Mouse (Mus musculus): ENCODE measurements around the gene Ptpdc1.
A peak's percentile ranks its signal among the peaks of the same experiment; 100 is the strongest.

Gene Ptpdc1

DNA sequence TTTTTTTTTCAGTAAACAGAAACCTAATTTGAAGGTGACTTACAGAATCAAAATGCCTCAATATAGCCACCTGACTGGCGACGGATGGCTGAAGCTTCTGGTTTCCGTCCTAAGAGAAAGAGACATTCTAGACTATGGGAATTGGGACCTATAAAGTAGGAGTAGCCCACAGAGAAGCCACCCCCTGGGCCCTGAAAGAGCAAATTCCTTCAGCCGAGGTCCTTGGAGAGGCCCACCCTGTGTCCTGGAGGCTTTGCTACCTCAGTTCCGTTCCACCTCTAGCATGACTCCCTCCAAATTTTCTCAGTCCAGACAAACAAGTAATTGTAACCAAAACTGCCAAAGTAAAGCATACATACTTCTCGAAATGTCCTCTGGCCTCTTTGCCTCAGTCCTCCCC, 77.8 kb downstream of the Ptpdc1 start:
- no peak for DNase-seq (ENCODE audit: low spot score in 2 of 2)

DNA sequence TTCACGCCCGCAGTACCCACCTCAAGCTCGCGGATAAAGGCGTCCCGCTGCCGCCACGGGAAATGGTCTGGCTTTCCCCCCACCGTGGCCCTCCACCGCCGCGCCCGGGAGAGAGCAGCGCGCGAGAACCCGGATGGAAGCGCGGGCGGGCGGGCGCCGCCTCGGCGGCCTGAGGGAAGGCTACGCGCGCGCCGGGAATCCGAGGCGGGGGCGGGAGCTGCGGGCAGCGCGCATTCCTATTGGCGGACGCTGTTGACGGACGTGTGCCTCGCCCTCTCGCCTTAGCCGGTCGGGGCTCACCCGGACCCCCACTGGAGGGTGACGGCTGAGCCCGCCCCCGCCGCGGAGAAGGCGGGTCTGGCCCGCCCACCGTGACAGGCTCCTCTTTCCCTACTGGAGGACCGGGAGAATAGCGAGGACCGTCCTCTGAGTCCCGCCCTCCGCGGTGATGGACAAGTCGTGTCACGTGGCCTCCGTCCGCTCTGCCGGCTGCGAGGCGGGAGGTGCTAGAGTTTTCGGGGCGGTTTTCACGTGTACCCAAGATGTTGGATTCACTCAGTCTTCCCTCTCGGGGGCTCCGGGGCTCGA, 79.0 kb downstream of the Ptpdc1 start:
- peak; percentile 100 for DNase-seq (ENCODE audit: low spot score in 2 of 2)

GRCm38 (mm10) chr13:48545476-48546281, 79.8 kb downstream of the Ptpdc1 start:
- peak; percentile 91 to 97 for DNase-seq (ENCODE audit: low spot score in 2 of 2)

DNA sequence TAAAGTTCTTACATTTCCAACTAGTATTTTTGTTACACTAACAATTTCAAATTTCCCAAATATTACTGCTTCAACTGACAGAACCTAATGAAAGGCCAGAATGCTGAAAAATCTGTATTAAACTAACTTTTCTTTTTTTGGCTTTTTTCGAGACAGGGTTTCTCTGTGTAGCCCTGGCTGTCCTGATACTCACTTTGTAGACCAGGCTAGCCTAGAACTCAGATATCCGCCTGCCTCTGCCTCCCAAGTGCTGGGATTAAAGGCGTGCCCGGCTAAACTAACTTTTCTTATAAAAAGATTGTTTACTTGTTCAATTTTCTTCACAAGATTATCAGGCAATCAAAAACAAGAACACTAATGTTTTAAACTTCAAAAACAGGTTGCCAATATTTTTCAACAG, 80.6 kb downstream of the Ptpdc1 start:
- DNase-seq (ENCODE audit: low spot score in 2 of 2), result no peak

GRCm38 (mm10) chr13:48544391-48544790, 81.1 kb downstream of the Ptpdc1 start:
- no peak for DNase-seq (ENCODE audit: low spot score in 2 of 2)

DNA sequence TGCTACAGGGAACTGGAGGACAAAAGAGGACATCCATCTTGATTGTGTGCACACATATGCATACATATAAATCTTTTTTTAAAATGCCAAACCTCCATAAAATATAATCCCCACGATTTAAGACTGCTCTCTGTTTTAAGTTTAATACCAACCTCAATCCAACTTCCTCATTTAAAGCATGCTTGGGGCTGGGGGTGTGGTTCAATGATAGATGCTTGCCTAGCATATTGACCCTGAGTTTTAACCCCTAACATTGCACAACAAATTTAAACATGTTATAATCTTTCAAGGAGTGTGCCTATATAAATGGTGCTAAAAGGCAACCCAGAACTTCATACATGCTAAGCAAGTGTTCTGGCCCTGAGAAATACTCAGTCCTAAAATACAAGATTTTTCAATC, 85.0 kb downstream of the Ptpdc1 start:
- no peak for DNase-seq (ENCODE audit: low spot score in 2 of 2)

GRCm38 (mm10) chr13:48533441-48533840, 92.0 kb downstream of the Ptpdc1 start:
- DNase-seq (ENCODE audit: low spot score in 2 of 2), result no peak

DNA sequence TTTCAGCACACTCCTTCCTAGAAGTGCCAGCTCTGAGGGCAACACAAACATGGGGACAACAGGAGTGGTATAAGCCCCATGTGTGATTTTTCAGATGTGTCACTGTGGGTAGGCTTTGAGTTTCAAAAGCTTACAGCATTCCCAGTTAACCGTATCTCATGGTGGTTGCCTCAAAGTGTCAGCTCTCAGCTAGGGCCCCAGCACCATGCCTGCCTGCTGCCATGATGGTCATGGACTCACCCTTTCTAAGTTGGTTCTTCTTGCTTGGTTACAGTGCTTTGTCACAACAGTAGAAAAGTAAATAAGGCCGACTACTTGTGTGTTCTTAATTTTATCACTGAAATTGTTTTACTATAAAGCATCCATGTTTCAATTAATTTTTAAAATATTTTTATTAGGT, 94.0 kb downstream of the Ptpdc1 start:
- no peak for DNase-seq (ENCODE audit: low spot score in 2 of 2)

GRCm38 (mm10) chr13:48530685-48531084, 94.8 kb downstream of the Ptpdc1 start:
- DNase-seq (ENCODE audit: low spot score in 2 of 2), result peak; percentile 37 to 55

DNA sequence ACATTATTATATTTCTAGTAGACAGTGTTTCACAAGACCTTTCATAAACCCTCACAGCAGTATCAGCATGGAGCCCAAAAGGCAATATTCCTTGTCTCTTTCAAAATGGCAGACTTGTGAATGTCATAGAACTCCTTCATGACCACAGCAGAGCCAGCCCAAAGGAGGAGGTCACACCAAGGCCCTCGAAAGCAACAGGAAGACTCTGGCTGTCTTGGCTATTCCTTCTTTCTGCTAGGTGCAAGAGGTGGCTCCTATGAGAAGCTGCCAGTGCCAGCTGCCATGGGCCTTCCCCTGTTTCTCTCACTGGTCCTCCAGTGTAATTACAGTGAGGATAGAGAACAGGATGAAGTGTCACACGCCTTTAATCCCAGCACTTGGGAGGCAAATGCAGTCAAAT, 96.4 kb downstream of the Ptpdc1 start:
- DNase-seq (ENCODE audit: low spot score in 2 of 2), result no peak

DNA sequence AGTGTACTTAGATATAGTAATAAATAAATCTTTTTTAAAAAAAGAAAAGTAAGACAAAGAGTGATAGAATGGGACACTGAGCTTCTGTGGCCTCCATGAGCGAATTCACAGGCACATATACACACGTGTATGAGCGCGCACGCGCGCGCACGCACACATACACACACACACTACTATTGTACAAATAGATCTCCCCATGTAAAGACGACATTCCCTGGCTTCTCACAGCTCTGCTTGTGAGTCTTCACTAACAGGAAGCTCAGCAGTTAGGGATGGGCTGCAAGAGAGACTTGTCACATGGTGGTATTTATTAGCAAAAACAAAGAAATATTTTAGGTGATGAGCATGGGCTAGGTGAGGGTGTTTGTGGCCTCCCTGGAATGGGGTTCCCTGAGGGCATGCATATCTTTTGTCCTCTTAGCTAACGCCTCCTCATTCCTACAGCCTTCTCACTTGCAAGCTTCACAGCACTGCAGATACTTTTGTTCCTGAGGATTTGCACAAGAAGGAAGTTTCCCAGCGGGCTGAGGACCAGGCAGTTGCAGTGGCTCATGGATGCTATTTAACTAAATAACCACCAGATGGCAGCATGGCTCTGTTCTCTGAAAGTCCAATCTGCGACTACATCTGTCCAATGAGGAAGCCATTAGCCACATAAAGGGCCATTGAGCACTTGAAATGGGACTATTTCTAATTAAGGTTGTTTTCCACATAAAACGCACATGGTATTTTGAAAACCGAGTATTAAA, 97.2 kb downstream of the Ptpdc1 start:
- DNase-seq (ENCODE audit: low spot score in 2 of 2), result peak; percentile 31 to 50

Measured in urinary bladder, postnatal 36 days (tissue).